Mouse (Mus musculus) central nervous system, embryonic 11.5 days (tissue): ENCODE results near the gene Pirb. TPM values are rescaled to one million over a fixed set of nuclear protein-coding genes. Genes with fewer than 3 reads are reported as not detected.

ENCODE experiments used
- polyA plus RNA-seq: library from polyadenylated mRNA; depleted of rRNA; stranded (reverse); fragments of >200 nt; gene quantifications from 2 replicates; pipeline ENCODE4 v1.2.3, GENCODE M21; 2012; rRNA removed

Gene Pirb
- 0.20 and 0.22 TPM in 2 replicates for polyA plus RNA-seq

GRCm38 (mm10) chr7:3720268-3720667 lies at the start of gene Pirb:
Gene Pirb, minus strand, starts transcription at chr7:3720391.

GRCm38 (mm10) chr7:3703879-3704441 lies 16.2 kb downstream of the Pirb start, which contains the start of gene Rps9:
Gene Rps9, plus strand, starts transcription at chr7:3703993.

GRCm38 (mm10) chr7:3692987-3693808 lies 27.0 kb downstream of the Pirb start, which contains the start of gene Mboat7:
Gene Mboat7, minus strand, starts transcription at chr7:3693523.

GRCm38 (mm10) chr7:3692382-3692986 lies 27.7 kb downstream of the Pirb start, which contains the start of gene Tsen34:
Gene Tsen34, plus strand, starts transcription at chr7:3692863.

GRCm38 (mm10) chr7:3677342-3677741 lies 42.8 kb downstream of the Pirb start, which contains the start of gene Tmc4:
Gene Tmc4, minus strand, starts transcription at chr7:3677553.

GRCm38 (mm10) chr7:3665215-3666114 lies 54.7 kb downstream of the Pirb start, which contains the start of gene Leng1:
Gene Leng1, minus strand, starts transcription at chr7:3665840.

Other genes starting within 250 kb of the Pirb start
- 0.11 TPM in 1 of 2 replicates, not detected in the other for gene Tarm1, start 217.8 kb downstream of the Pirb start, polyA plus RNA-seq
- gene Oscar, start 104.2 kb downstream of the Pirb start, polyA plus RNA-seq, result 0.72 and 0.78 TPM in 2 replicates
- gene Ndufa3, start 103.0 kb downstream of the Pirb start, polyA plus RNA-seq, result 170 and 221 TPM in 2 replicates
- 27.4 and 59.0 TPM in 2 replicates for gene Tfpt, start 90.5 kb downstream of the Pirb start, polyA plus RNA-seq
- gene Prpf31, start 90.4 kb downstream of the Pirb start, polyA plus RNA-seq, result 109 and 130 TPM in 2 replicates
- gene Cnot3, start 75.1 kb downstream of the Pirb start, polyA plus RNA-seq, result 93.2 and 93.8 TPM in 2 replicates
- gene Leng1, start 54.6 kb downstream of the Pirb start, polyA plus RNA-seq, result 9.6 and 14.9 TPM in 2 replicates
- gene Tmc4, start 42.8 kb downstream of the Pirb start, polyA plus RNA-seq, result 11.1 and 12.2 TPM in 2 replicates
- gene Tsen34, start 27.5 kb downstream of the Pirb start, polyA plus RNA-seq, result 145 and 171 TPM in 2 replicates
- 27.2 and 42.3 TPM in 2 replicates for gene Mboat7, start 26.9 kb downstream of the Pirb start, polyA plus RNA-seq
- gene Rps9, start 16.4 kb downstream of the Pirb start, polyA plus RNA-seq, result 3,019 and 3,270 TPM in 2 replicates
- gene Gm15448, start 105.3 kb upstream of the Pirb start, polyA plus RNA-seq, result not detected in 2 replicates
- 0.01 and 0.02 TPM in 2 replicates for gene Pira2, start 124.7 kb upstream of the Pirb start, polyA plus RNA-seq
- gene Gm14548, start 177.7 kb upstream of the Pirb start, polyA plus RNA-seq, result not detected in 2 replicates
- gene Lilra6, start 195.1 kb upstream of the Pirb start, polyA plus RNA-seq, result 0.02 TPM in 1 of 2 replicates, not detected in the other